Mouse (Mus musculus) spleen, adult 2 months (tissue): Measurements from ENCODE around the gene Aldh3b1. TPM values are rescaled to one million over a fixed set of nuclear protein-coding genes. Genes with fewer than 3 reads are reported as not detected.

Experiments
- DNase-seq, 2 experiments: peaks; one replicate each; pipeline versions ENCODE4 v3.0.0 to v3.0.0-alpha.2; 2012 to 2021; ENCODE audit warnings: low spot score in 2 of 2, low read depth in 1 of 2
- H3K27ac ChIP-seq: fragments of 200-500 bp; 2 replicates; pipeline ENCODE4 v1.5.1; 2012; ENCODE audit warnings: low read length, inconsistent platforms; ENCODE audit not compliant: insufficient read depth
- H3K27me3 ChIP-seq: fragments of 200-500 bp; 2 replicates; pipeline ENCODE4 v1.6.1; 2012; ENCODE audit warnings: mild to moderate bottlenecking, moderate library complexity, low read length, inconsistent platforms; ENCODE audit not compliant: control insufficient read depth, insufficient read depth
- H3K36me3 ChIP-seq: fragments of 200-500 bp; 2 replicates; pipeline ENCODE4 v1.6.1; 2012; ENCODE audit warnings: mild to moderate bottlenecking, low read length, inconsistent platforms; ENCODE audit not compliant: control insufficient read depth, insufficient read depth
- H3K4me1 ChIP-seq: fragments of 200-500 bp; 2 replicates; pipeline ENCODE4 v1.6.1; 2011; ENCODE audit warnings: inconsistent platforms; ENCODE audit not compliant: control insufficient read depth, insufficient read depth, insufficient read length
- H3K4me3 ChIP-seq: fragments of 200-500 bp; 2 replicates; pipeline ENCODE4 v1.5.1; 2011; ENCODE audit warnings: mild to moderate bottlenecking, inconsistent platforms; ENCODE audit not compliant: insufficient read depth, insufficient read length; ENCODE audit errors: extremely low read depth
- CTCF ChIP-seq: fragments of 200-500 bp; IDR thresholded peaks from 2 replicates; pipeline ENCODE4 v1.5.1; 2011; ENCODE audit warnings: mild to moderate bottlenecking, inconsistent platforms; ENCODE audit not compliant: insufficient read depth, insufficient read length, insufficient replicate concordance; ENCODE audit errors: extremely low read depth
- POLR2A ChIP-seq: fragments of 200-500 bp; IDR thresholded peaks from 2 replicates; pipeline ENCODE4 v1.6.1; 2011; ENCODE audit warnings: low read depth, low read length, inconsistent platforms
- WGBS: fragments of 180-500 bp; shearing (Covaris S2); methylation state at CpG from one replicate; pipeline ENCODE4 v1.1.7; 2018; 5-methylcytosine and 5-hydroxymethylcytosine counted together
- polyA plus RNA-seq: library from polyadenylated mRNA; depleted of rRNA; stranded (reverse); fragments of >200 nt; gene quantifications from 2 replicates; pipeline ENCODE4 v1.2.3, GENCODE M21; 2012; rRNA removed

The Aldh3b1 gene
- polyA plus RNA-seq, 1 experiment, result 24.6 TPM

GRCm38 (mm10) chr19:3880054-3880848 lies 49.4 kb downstream of the Aldh3b1 start:
- Histone ChIP-seq H3K4me3 (no peak overlapping the region), H3K4me1 (no peaks in the 10 kb centered on the region), H3K27me3 (no peaks in the 10 kb centered on the region), H3K27ac (no peak overlapping the region), H3K36me3 (peaks cover 4% of the 10 kb centered on the region; the same call in 1 of the 2 replicates)
- WGBS, result 83% methylated on average over 6 of the region's 6 CpGs
- no peak for TF ChIP-seq POLR2A
- TF ChIP-seq CTCF, result no peak
- no peak for DNase-seq

GRCm38 (mm10) chr19:3875045-3875444 lies 54.6 kb downstream of the Aldh3b1 start:
- Histone ChIP-seq H3K27ac (no peak overlapping the region), H3K36me3 (peaks cover 3% of the 10 kb centered on the region; the same call in 1 of the 2 replicates), H3K27me3 (no peaks in the 10 kb centered on the region), H3K4me1 (no peaks in the 10 kb centered on the region), H3K4me3 (no peak overlapping the region)
- no peak for DNase-seq
- WGBS, result 91% methylated on average over 7 of the region's 7 CpGs
- TF ChIP-seq CTCF (no peak), POLR2A (no peak)

GRCm38 (mm10) chr19:3872373-3872772 lies 57.2 kb downstream of the Aldh3b1 start:
- no peak overlapping the region for H3K27ac ChIP-seq
- H3K4me3 ChIP-seq, result no peak overlapping the region
- no peaks in the 10 kb centered on the region for H3K27me3 ChIP-seq
- DNase-seq, result no peak
- H3K4me1 ChIP-seq, result no peaks in the 10 kb centered on the region
- TF ChIP-seq POLR2A (no peak), CTCF (no peak)
- peaks cover 3% of the 10 kb centered on the region; the same call in 1 of the 2 replicates for H3K36me3 ChIP-seq
- 96% methylated on average over 4 of the region's 4 CpGs for WGBS

- peaks cover 3% of the 10 kb centered on the region; the same call in 1 of the 2 replicates for H3K36me3 ChIP-seq
- no peaks in the 10 kb centered on the region for H3K4me1 ChIP-seq
- TF ChIP-seq CTCF (no peak), POLR2A (no peak)
- no peaks in the 10 kb centered on the region for H3K27me3 ChIP-seq
- DNase-seq, result no peak
- H3K27ac ChIP-seq, result no peak overlapping the region
- H3K4me3 ChIP-seq, result no peak overlapping the region
Observed at GRCm38 (mm10) chr19:3871468-3871867, 58.1 kb downstream of the Aldh3b1 start.

- TF ChIP-seq POLR2A (no peak), CTCF (no peak)
- H3K27me3 ChIP-seq, result no peaks in the 10 kb centered on the region
- no peaks in the 10 kb centered on the region for H3K4me1 ChIP-seq
- DNase-seq, result no peak
- H3K4me3 ChIP-seq, result no peak overlapping the region
- peaks cover 8% of the 10 kb centered on the region for H3K36me3 ChIP-seq
- 86% methylated on average over 1 of the region's 1 CpGs for WGBS
- no peak overlapping the region for H3K27ac ChIP-seq
Observed at GRCm38 (mm10) chr19:3868290-3868689, 61.3 kb downstream of the Aldh3b1 start.

- DNase-seq, result no peak
- H3K36me3 ChIP-seq, result peaks cover 7% of the 10 kb centered on the region
- 84% methylated on average over 2 of the region's 2 CpGs for WGBS
- no peak overlapping the region for H3K4me3 ChIP-seq
- H3K27ac ChIP-seq, result no peak overlapping the region
- no peaks in the 10 kb centered on the region for H3K27me3 ChIP-seq
- TF ChIP-seq POLR2A (no peak), CTCF (no peak)
- no peaks in the 10 kb centered on the region for H3K4me1 ChIP-seq
Observed at GRCm38 (mm10) chr19:3864960-3865359, 64.6 kb downstream of the Aldh3b1 start.

Other genes with a start within 250 kb of the Aldh3b1 start
- gene Lrp5, start 243.2 kb downstream of the Aldh3b1 start, polyA plus RNA-seq, result 22.6 and 22.8 TPM in 2 replicates
- gene 1810055G02Rik, start 221.5 kb downstream of the Aldh3b1 start, polyA plus RNA-seq, result 6.7 and 11.0 TPM in 2 replicates
- gene Kmt5b, start 162.4 kb downstream of the Aldh3b1 start, polyA plus RNA-seq, result 13.9 and 14.2 TPM in 2 replicates
- gene Chka, start 78.0 kb downstream of the Aldh3b1 start, polyA plus RNA-seq, result 21.2 and 23.0 TPM in 2 replicates
- gene Tcirg1, start 22.7 kb downstream of the Aldh3b1 start, polyA plus RNA-seq, result 269 and 299 TPM in 2 replicates
- 120 and 161 TPM in 2 replicates for gene Ndufs8, start 17.0 kb downstream of the Aldh3b1 start, polyA plus RNA-seq
- 753 and 934 TPM in 2 replicates for gene Unc93b1, start 5.4 kb upstream of the Aldh3b1 start, polyA plus RNA-seq
- gene Aldh3b3, start 28.8 kb upstream of the Aldh3b1 start, polyA plus RNA-seq, result 0.07 and 0.20 TPM in 2 replicates
- gene Aldh3b2, start 42.5 kb upstream of the Aldh3b1 start, polyA plus RNA-seq, result 0.65 and 0.79 TPM in 2 replicates
- gene Acy3, start 56.8 kb upstream of the Aldh3b1 start, polyA plus RNA-seq, result 9.6 and 11.1 TPM in 2 replicates
- gene Tbx10, start 62.9 kb upstream of the Aldh3b1 start, polyA plus RNA-seq, result not detected in 2 replicates
- gene Nudt8, start 70.8 kb upstream of the Aldh3b1 start, polyA plus RNA-seq, result 18.5 and 22.2 TPM in 2 replicates
- gene Gm49405, start 70.8 kb upstream of the Aldh3b1 start, polyA plus RNA-seq, result 2.9 and 3.1 TPM in 2 replicates
- gene Doc2g, start 73.5 kb upstream of the Aldh3b1 start, polyA plus RNA-seq, result 12.8 and 13.7 TPM in 2 replicates
- gene Ndufv1, start 83.0 kb upstream of the Aldh3b1 start, polyA plus RNA-seq, result 65.5 and 71.3 TPM in 2 replicates
- 179 and 335 TPM in 2 replicates for gene Gstp1, start 108.2 kb upstream of the Aldh3b1 start, polyA plus RNA-seq
- 17.9 and 132 TPM in 2 replicates for gene Gstp2, start 116.2 kb upstream of the Aldh3b1 start, polyA plus RNA-seq
- gene Gstp3, start 129.8 kb upstream of the Aldh3b1 start, polyA plus RNA-seq, result 13.0 and 15.7 TPM in 2 replicates
- 7.0 and 8.3 TPM in 2 replicates for gene Cabp2, start 151.8 kb upstream of the Aldh3b1 start, polyA plus RNA-seq
- 247 and 334 TPM in 2 replicates for gene Cdk2ap2, start 167.4 kb upstream of the Aldh3b1 start, polyA plus RNA-seq
- gene Pitpnm1, start 170.2 kb upstream of the Aldh3b1 start, polyA plus RNA-seq, result 358 and 415 TPM in 2 replicates
- 85.3 and 99.6 TPM in 2 replicates for gene Aip, start 196.1 kb upstream of the Aldh3b1 start, polyA plus RNA-seq
- gene Gpr152, start 210.0 kb upstream of the Aldh3b1 start, polyA plus RNA-seq, result 0.09 and 0.11 TPM in 2 replicates
- 1.9 and 2.2 TPM in 2 replicates for gene Cabp4, start 214.2 kb upstream of the Aldh3b1 start, polyA plus RNA-seq
- 386 and 394 TPM in 2 replicates for gene Coro1b, start 218.8 kb upstream of the Aldh3b1 start, polyA plus RNA-seq
- gene Ptprcap, start 223.8 kb upstream of the Aldh3b1 start, polyA plus RNA-seq, result 631 and 1,026 TPM in 2 replicates
- 40.7 and 51.5 TPM in 2 replicates for gene Rps6kb2, start 233.5 kb upstream of the Aldh3b1 start, polyA plus RNA-seq
- 52.0 and 64.5 TPM in 2 replicates for gene Carns1, start 245.7 kb upstream of the Aldh3b1 start, polyA plus RNA-seq